Mouse (Mus musculus) ZHBTc4 (cell line): ENCODE results near the gene Prickle1.

Source experiments
- DNase-seq: peaks from one replicate; pipeline ENCODE4 v3.0.0-alpha.2; 2011; ENCODE audit warnings: low read depth, low spot score

Prickle1 gene

GRCm38 (mm10) chr15:93594296-93594887 is 1.3 kb downstream of the Prickle1 start:
- no peak for DNase-seq

- DNase-seq = no peak
These were observed 3.1 kb downstream of the Prickle1 start for GRCm38 (mm10) chr15:93592596-93592995.

- no peak for DNase-seq
These were observed 3.8 kb downstream of the Prickle1 start for GRCm38 (mm10) chr15:93591831-93592321.

GRCm38 (mm10) chr15:93591371-93591770 is 4.3 kb downstream of the Prickle1 start:
- DNase-seq = no peak

DNA sequence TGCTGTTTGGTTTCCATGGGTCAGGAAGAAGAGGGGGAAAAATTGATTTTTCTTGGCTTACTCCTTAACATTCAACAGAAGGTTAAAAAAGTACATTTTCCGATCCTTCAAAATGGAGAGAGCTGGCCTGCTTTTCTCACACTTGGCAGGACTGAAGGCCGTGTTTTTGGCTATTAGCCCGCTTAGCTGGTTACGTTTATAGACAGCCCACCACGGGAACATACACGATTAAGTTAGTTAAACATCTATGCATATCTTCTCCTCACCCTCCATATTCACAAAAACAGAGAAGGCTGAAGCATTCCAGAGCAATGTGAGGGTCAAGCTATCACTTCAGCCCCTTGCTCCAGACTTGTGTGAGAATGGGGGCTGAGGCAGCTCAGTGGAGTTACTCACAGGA is 7.3 kb downstream of the Prickle1 start:
- DNase-seq = no peak

- DNase-seq = peak; percentile 68
These were observed 8.0 kb downstream of the Prickle1 start for GRCm38 (mm10) chr15:93587660-93588059.

GRCm38 (mm10) chr15:93583051-93583450 is 12.6 kb downstream of the Prickle1 start:
- no peak for DNase-seq

DNA sequence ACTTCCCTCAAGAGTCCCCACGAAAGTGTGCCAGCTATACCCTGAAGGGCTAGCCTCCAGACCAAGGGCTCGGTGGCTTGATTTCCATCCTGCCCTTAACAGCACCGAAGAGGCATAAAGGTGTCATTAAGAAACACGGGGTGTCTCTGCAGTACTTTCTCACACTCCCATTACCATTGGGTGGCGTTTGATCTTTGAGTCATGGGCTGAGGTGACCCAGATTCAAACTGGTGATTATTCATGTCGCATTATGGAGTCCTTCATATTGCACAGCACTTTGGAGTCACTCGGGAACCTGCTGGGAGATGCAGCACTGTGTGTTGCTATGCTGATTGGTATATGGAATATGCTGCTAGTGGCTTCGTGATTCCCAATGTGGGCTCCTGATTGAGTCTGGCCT is 14.0 kb downstream of the Prickle1 start:
- no peak for DNase-seq

- DNase-seq = peak; percentile 74
These were observed 15.8 kb downstream of the Prickle1 start for GRCm38 (mm10) chr15:93579899-93580298.

DNA sequence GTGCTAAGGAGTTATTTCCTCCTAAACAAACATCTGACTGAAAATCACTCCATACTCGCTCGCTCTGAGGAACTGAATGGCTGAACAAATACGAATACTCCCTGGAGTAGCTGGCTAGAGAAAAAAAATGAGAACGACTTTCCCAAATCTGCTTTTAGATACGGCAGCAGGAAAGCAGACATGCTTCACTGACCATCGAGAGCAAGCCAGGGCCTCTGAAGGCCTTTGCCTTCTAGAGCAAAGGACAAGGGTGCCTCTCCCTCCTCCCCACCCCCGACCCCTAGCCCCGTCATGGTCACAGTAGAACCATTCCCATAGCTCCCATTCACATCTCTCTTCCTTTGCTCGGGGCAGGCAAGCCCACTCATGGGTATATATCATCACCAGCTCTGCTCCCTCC is 16.6 kb downstream of the Prickle1 start:
- no peak for DNase-seq

GRCm38 (mm10) chr15:93576361-93576760 is 19.3 kb downstream of the Prickle1 start:
- no peak for DNase-seq

GRCm38 (mm10) chr15:93575884-93576283 is 19.8 kb downstream of the Prickle1 start:
- peak; percentile 89 for DNase-seq

GRCm38 (mm10) chr15:93572889-93573288 is 22.8 kb downstream of the Prickle1 start:
- no peak for DNase-seq

GRCm38 (mm10) chr15:93570881-93571495 is 24.7 kb downstream of the Prickle1 start:
- peak; percentile 56 for DNase-seq

DNA sequence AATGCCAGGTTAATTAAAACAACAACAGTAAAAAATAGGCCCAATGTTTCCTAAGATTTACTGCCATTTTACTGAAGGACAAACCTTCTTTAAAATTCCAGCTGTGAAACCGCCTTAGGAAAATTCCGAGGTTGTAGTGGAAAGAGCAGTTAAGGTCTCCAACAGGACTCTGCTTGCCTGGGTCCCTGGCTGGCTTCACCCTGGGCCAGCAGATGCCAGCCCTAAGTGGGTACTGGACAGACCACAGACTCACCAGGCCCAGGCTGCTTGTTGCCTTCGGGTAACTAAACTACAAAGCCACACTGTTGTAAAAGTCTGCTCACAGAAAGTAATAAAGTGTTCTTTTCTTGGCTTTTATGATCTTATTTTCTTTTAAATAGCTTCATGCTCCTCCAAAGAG is 26.8 kb downstream of the Prickle1 start:
- no peak for DNase-seq

GRCm38 (mm10) chr15:93567546-93568307 is 28.0 kb downstream of the Prickle1 start:
- no peak for DNase-seq

DNA sequence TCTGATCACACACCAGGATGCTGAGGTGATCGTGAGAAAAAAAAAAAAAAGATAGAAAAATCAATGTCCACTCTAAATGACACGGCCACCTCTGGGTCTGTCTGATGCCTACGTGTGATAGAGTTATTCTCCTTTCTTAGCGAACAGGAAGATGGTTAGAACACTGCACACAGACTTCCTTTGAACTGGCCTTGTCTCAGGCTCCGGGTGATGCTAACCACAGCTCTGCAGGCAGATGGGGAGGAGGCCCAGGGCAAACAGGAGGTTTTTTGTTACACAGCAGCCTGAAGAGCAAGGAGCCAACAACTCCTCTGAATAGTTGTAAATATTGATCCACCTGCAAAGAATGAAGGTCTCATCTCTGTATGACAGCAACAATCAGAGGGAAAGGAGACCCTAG is 32.2 kb downstream of the Prickle1 start:
- DNase-seq = no peak

- DNase-seq = no peak
These were observed 34.2 kb downstream of the Prickle1 start for GRCm38 (mm10) chr15:93561540-93561939.

DNA sequence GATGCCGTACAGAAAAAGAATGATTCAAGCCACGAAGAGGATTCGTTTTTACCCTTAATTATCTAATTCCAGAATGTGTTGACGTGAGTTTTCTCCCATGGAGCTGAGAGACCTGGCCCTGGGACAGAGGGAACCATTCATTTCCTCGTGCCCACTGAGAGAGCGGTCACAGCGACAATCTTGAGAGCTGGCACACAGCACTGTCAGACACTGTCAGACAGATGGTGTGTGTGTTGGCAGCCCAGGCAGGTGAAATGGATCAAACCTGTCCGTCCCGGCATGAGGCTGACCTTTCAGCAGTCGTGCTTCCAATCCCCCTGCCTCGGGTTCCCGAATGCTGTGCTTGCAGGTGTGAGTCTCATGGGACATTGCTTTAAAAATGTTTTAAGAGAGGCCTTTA is 37.3 kb downstream of the Prickle1 start:
- no peak for DNase-seq

DNA sequence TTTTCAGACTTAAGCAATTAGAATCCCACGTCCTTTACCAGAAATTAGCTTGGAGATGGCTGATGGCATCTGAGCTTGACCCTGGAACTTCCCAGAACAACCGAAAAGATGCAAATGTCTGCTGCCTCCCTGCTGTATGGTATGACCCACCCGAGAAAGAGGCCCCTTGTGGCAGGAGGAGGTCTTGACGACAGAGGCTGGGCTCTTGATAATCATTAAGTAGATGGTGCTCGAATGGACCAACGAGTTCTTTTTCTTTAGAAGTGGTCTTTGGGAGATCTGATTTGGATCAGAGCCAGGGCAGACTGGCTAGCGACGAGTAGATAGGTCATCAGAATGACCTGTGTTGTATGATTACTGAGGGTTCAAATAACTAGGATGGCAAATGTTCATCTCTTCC is 40.0 kb downstream of the Prickle1 start:
- DNase-seq = peak; percentile 36

GRCm38 (mm10) chr15:93554203-93554851 is 41.4 kb downstream of the Prickle1 start:
- no peak for DNase-seq

- peak; percentile 68 for DNase-seq
These were observed 43.5 kb downstream of the Prickle1 start for GRCm38 (mm10) chr15:93552169-93552568.
